Mouse (Mus musculus): ENCODE data around the gene Ccnl2. TPM values are rescaled to one million over a fixed set of nuclear protein-coding genes. Genes with fewer than 3 reads are reported as not detected.
A peak's percentile ranks its signal among the peaks of the same experiment; 100 is the strongest.

The Ccnl2 gene
- total and polyA plus RNA-seq, 3 experiments: 46.1 to 103 (median 48.6) TPM

- Histone ChIP-seq H3K27me3 (ENCODE audit: control insufficient read depth in 1 of 2, insufficient read depth in 2 of 2, low read length in 2 of 2) (no peaks in the 10 kb centered on the region), H3K36me3 (ENCODE audit: control insufficient read depth in 1 of 2, insufficient read depth in 2 of 2, low read length in 2 of 2) (peaks cover 0 to 18% of the 10 kb centered on the region in 2 experiments; a peak in 2 of 4 replicates)
- TF ChIP-seq MAZ (IDR thresholded peaks at IDR 0.05; ENCODE audit: low read depth, low read length) (no peak), MAX (IDR thresholded peaks at IDR 0.05; ENCODE audit: low read length) (no peak), SIN3A (IDR thresholded peaks at IDR 0.05; ENCODE audit: low read length) (no peak), POLR2A (IDR thresholded peaks at IDR 0.05; ENCODE audit: control insufficient read depth in 1 of 2, insufficient read depth in 1 of 2, low read depth in 1 of 2, low read length in 2 of 2, poor library complexity in 1 of 2) (no peak), KAT2A (conservative IDR thresholded peaks at IDR 0.05; ENCODE audit: low read depth, low read length) (no peak), ZNF384 (IDR thresholded peaks at IDR 0.05; ENCODE audit: low read depth, low read length) (no peak), HCFC1 (IDR thresholded peaks at IDR 0.05; ENCODE audit: low read depth, low read length) (no peak), CHD2 (IDR thresholded peaks at IDR 0.05; ENCODE audit: low read length) (no peak), POLR2AphosphoS5 (IDR thresholded peaks at IDR 0.05; ENCODE audit: borderline replicate concordance, low read depth, low read length) (no peak), GATA1 (IDR thresholded peaks at IDR 0.05; ENCODE audit: low read depth, low read length) (no peak), JUND (IDR thresholded peaks at IDR 0.05; ENCODE audit: low read depth, low read length) (no peak), RCOR1 (IDR thresholded peaks at IDR 0.05; ENCODE audit: low read depth, low read length) (no peak), MYC (IDR thresholded peaks at IDR 0.05; ENCODE audit: low read depth, low read length) (no peak), CHD1 (IDR thresholded peaks at IDR 0.05; ENCODE audit: low read depth, low read length) (no peak), ETS1 (IDR thresholded peaks at IDR 0.05; ENCODE audit: low read depth, low read length) (no peak), UBTF (IDR thresholded peaks at IDR 0.05; ENCODE audit: borderline replicate concordance, insufficient read depth, low read depth, low read length) (no peak), ZC3H11A (IDR thresholded peaks at IDR 0.05; ENCODE audit: low read depth, low read length) (no peak), MEF2A (IDR thresholded peaks at IDR 0.05; ENCODE audit: extremely low read depth, insufficient replicate concordance, low read depth, low read length, poor library complexity, severe bottlenecking) (no peak), E2F4 (IDR thresholded peaks at IDR 0.05; ENCODE audit: borderline replicate concordance, low read depth, low read length) (no peak)
Measured at GRCm38 (mm10) chr4:155783486-155784080, 28.7 kb upstream of the Ccnl2 start.

GRCm38 (mm10) chr4:155784081-155784701, 28.1 kb upstream of the Ccnl2 start:
- H3K4me3 ChIP-seq (ENCODE audit: control insufficient read depth in 1 of 2, insufficient read depth in 1 of 2, low read depth in 2 of 2, low read length in 2 of 2): peak overlapping the region; percentile 73 to 90
- no peak overlapping the region for H3K27ac ChIP-seq (ENCODE audit: control insufficient read depth, low read depth, low read length)
- no peaks in the 10 kb centered on the region; the same call in 1 of the 2 replicates for H3K79me2 ChIP-seq (ENCODE audit: control insufficient read depth, insufficient read depth, low read length, poor library complexity)
- DNase-seq (ENCODE audit: low read depth, low spot score): peak; percentile 85
- no peaks in the 10 kb centered on the region for H3K9me3 ChIP-seq (replicated peaks; ENCODE audit: insufficient read depth, low read length)
- peaks cover 14 to 23% of the 10 kb centered on the region in 2 experiments for H3K4me1 ChIP-seq (ENCODE audit: control insufficient read depth in 1 of 2, insufficient read depth in 2 of 2, low read length in 2 of 2)
- H3K36me3 ChIP-seq (ENCODE audit: control insufficient read depth in 1 of 2, insufficient read depth in 2 of 2, low read length in 2 of 2): peaks cover 0 to 19% of the 10 kb centered on the region in 2 experiments; a peak in 2 of 4 replicates
- H3K27me3 ChIP-seq (ENCODE audit: control insufficient read depth in 1 of 2, insufficient read depth in 2 of 2, low read length in 2 of 2): no peaks in the 10 kb centered on the region
- H3K9ac ChIP-seq (ENCODE audit: control insufficient read depth, low read depth, low read length, poor library complexity, severe bottlenecking): peak overlapping the region; percentile 83
- TF ChIP-seq TAL1 (IDR thresholded peaks at IDR 0.05; ENCODE audit: low read length) (no peak), BHLHE40 (IDR thresholded peaks at IDR 0.05; ENCODE audit: borderline replicate concordance, low read depth, low read length) (no peak), ETS1 (IDR thresholded peaks at IDR 0.05; ENCODE audit: low read depth, low read length) (no peak), NRF1 (IDR thresholded peaks at IDR 0.05; ENCODE audit: insufficient read depth, low read depth, low read length, poor library complexity, severe bottlenecking) (peak; percentile 32; the same call in 1 of the 2 replicates), ZKSCAN1 (IDR thresholded peaks at IDR 0.05; ENCODE audit: low read depth, low read length) (no peak), CHD2 (IDR thresholded peaks at IDR 0.05; ENCODE audit: low read length) (no peak), E2F4 (IDR thresholded peaks at IDR 0.05; ENCODE audit: borderline replicate concordance, low read depth, low read length) (no peak), RAD21 (IDR thresholded peaks at IDR 0.05; ENCODE audit: low read depth, low read length) (peak; percentile 71), ZNF384 (IDR thresholded peaks at IDR 0.05; ENCODE audit: low read depth, low read length) (no peak), POLR2AphosphoS2 (IDR thresholded peaks at IDR 0.05; ENCODE audit: low read length) (no peak), MAFK (IDR thresholded peaks at IDR 0.05; ENCODE audit: borderline replicate concordance, low read depth, low read length) (no peak), EP300 (IDR thresholded peaks at IDR 0.05; ENCODE audit: low read depth in 1 of 2, low read length in 2 of 2) (0 out of 4 replicates have a peak, but pooled peaks of 1 of the 2 experiments have one; percentile 5), USF2 (IDR thresholded peaks at IDR 0.05; ENCODE audit: borderline replicate concordance in 1 of 2, insufficient read depth in 1 of 2, low read depth in 1 of 2, low read length in 2 of 2) (no peak), ZMIZ1 (IDR thresholded peaks at IDR 0.05; ENCODE audit: low read depth, low read length) (no peak)

More at GRCm38 (mm10) chr4:155783486-155784080, 28.7 kb upstream of the Ccnl2 start:
- peak overlapping the region; percentile 83 for H3K9ac ChIP-seq (ENCODE audit: control insufficient read depth, low read depth, low read length, poor library complexity, severe bottlenecking)
- no peaks in the 10 kb centered on the region; the same call in 1 of the 2 replicates for H3K79me2 ChIP-seq (ENCODE audit: control insufficient read depth, insufficient read depth, low read length, poor library complexity)
- peak; percentile 29 for DNase-seq (ENCODE audit: low read depth, low spot score)
- no peak overlapping the region for H3K27ac ChIP-seq (ENCODE audit: control insufficient read depth, low read depth, low read length)
- peaks cover 13 to 20% of the 10 kb centered on the region in 2 experiments for H3K4me1 ChIP-seq (ENCODE audit: control insufficient read depth in 1 of 2, insufficient read depth in 2 of 2, low read length in 2 of 2)
- peak overlapping the region; percentile 73 to 90 for H3K4me3 ChIP-seq (ENCODE audit: control insufficient read depth in 1 of 2, insufficient read depth in 1 of 2, low read depth in 2 of 2, low read length in 2 of 2)
- no peaks in the 10 kb centered on the region for H3K9me3 ChIP-seq (replicated peaks; ENCODE audit: insufficient read depth, low read length)

All from MEL (cell line).